Mouse (Mus musculus) olfactory bulb, adult 2 months (tissue): ENCODE measurements around the gene Lnpk.

ENCODE experiments used
- CTCF ChIP-seq: fragments of 200-500 bp; IDR thresholded peaks from 2 replicates; pipeline ENCODE4 v1.5.1; 2012; ENCODE audit warnings: low read depth, mild to moderate bottlenecking, low read length, moderate library complexity; ENCODE audit not compliant: insufficient read depth
- POLR2A ChIP-seq: fragments of 200-500 bp; IDR thresholded peaks from 2 replicates; pipeline ENCODE4 v1.6.1; 2012; ENCODE audit warnings: mild to moderate bottlenecking, low read depth, low read length, moderate library complexity; ENCODE audit not compliant: insufficient read depth

GRCm38 (mm10) chr2:74482651-74483050 lies 96.6 kb downstream of the Lnpk start:
- TF ChIP-seq CTCF (no peak), POLR2A (no peak)
